Mouse (Mus musculus) kidney, adult 2 months (tissue): ENCODE results near the gene Cacna1c.

ENCODE experiments used
- CTCF ChIP-seq: fragments of 200-500 bp; conservative IDR thresholded peaks from 2 replicates; pipeline ENCODE4 v1.5.1; 2011; ENCODE audit warnings: low read depth, mild to moderate bottlenecking, control low read depth, low read length, moderate library complexity, mixed read lengths; ENCODE audit not compliant: insufficient read depth, insufficient read length
- POLR2A ChIP-seq: fragments of 200-500 bp; IDR thresholded peaks from one replicate; pipeline ENCODE4 v1.6.1; 2011; ENCODE audit warnings: low read depth, low read length, control low read depth

DNA sequence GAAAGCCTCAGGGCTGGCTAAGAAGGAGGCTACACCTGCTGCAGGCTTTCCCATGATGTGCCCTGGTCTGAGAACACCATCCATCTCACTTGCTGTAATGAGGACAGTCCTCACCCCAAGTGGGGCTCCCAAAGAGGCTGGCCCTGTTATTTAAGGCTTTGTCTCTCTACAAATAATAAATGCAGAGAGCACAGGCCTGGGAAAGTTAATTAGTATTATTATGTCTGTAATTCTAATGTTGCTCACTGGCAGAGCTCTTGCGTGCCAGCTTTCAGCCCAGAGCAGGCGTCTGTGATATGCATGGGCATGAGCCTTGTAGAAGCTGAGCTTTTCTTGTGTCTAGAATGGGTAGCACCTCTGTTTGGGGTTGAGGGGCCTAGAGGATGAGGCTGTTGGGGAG is 354.3 kb downstream of the Cacna1c start:
- TF ChIP-seq CTCF (no peak), POLR2A (no peak)
